Mouse (Mus musculus) midbrain, embryonic 10.5 days (tissue): ENCODE data around the gene Gbf1. TPM values are rescaled to one million over a fixed set of nuclear protein-coding genes. Genes with fewer than 3 reads are reported as not detected.
"Not testable (repeated sequence)": the region's sequence is repeated elsewhere in the genome, so short reads cannot be mapped to it uniquely, and the experiment has no call there.

Experiments used
- DNase-seq: peaks from one replicate; pipeline ENCODE4 v3.0.0-alpha.2; 2017; ENCODE audit warnings: low spot score
- H3K27ac ChIP-seq: fragments of 300-500 bp; sonication (generic); replicated peaks from 2 replicates; pipeline ENCODE4 v1.5.1; 2016; ENCODE audit warnings: mild to moderate bottlenecking
- H3K27me3 ChIP-seq: fragments of 300-500 bp; sonication (generic); 2 replicates; pipeline ENCODE4 v1.6.1; 2016; ENCODE audit warnings: low read depth, mild to moderate bottlenecking; ENCODE audit not compliant: poor library complexity, severe bottlenecking
- H3K36me3 ChIP-seq: fragments of 300-500 bp; sonication (generic); 2 replicates; pipeline ENCODE4 v1.6.1; 2016; ENCODE audit warnings: mild to moderate bottlenecking, moderate library complexity
- H3K4me1 ChIP-seq: fragments of 300-500 bp; sonication (generic); 2 replicates; pipeline ENCODE4 v1.6.1; 2016
- H3K4me3 ChIP-seq: fragments of 300-500 bp; sonication (generic); 2 replicates; pipeline ENCODE4 v1.5.1; 2016; ENCODE audit warnings: mild to moderate bottlenecking, moderate library complexity
- H3K9me3 ChIP-seq: fragments of 300-500 bp; sonication (generic); replicated peaks from 2 replicates; pipeline ENCODE4 v1.6.1; 2016; ENCODE audit warnings: mild to moderate bottlenecking
- WGBS: fragments of 180-500 bp; shearing (Covaris S2); methylation state at CpG from one replicate; pipeline ENCODE4 v1.1.7; 2016; 5-methylcytosine and 5-hydroxymethylcytosine counted together
- polyA plus RNA-seq: library from polyadenylated mRNA; unstranded; fragments of >200 nt; fragmentation: Nextera tagmentation; extraction: Ambion mirVana; gene quantifications from 2 replicates; pipeline ENCODE4 v1.2.1, GENCODE M21; 2016

Gene Gbf1
- polyA plus RNA-seq, 1 experiment from 2014 or later = 43.8 TPM

DNA sequence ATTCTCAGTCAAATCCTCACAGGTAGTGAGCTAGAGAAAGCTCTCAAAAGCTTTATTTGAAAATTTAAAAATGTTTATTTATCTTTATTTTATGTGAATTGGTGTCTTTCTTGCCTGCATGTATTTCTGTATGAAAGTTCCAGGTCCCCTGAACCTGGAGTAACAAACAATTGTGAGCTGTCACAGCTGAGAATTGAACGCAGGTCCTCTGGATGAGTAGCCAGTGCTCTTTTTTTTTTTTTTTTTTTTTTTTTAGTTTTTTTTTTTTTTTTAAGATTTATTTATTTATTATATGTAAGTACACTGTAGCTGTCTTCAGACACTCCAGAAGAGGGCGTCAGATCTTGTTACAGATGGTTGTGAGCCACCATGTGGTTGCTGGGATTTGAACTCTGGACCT is 14.9 kb downstream of the Gbf1 start:
- WGBS = 100% methylated on average over 1 of the region's 2 CpGs
- not testable (repeated sequence) for H3K27ac ChIP-seq

DNA sequence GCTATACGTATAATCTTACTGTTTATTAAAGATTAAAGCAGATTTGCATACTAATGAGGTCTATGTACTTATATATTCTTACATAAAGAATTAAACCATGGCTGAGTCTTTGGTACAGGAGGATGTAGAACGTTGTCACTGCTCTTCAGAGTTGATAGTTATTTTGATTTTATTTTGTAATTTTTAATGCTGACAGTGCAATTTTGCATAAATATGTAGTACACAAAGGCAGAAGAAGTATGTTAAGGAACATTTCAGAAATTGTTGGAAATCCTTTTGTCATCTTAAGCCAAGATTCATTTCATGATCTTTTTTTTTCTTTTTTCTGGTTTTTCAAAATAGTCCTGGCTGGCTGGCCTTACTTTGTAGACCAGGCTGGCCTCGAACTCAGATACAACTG is 17.1 kb downstream of the Gbf1 start:
- WGBS = 81% methylated on average over 3 of the region's 3 CpGs
- H3K36me3 ChIP-seq = peaks cover 49% of the 10 kb centered on the region
- DNase-seq = no peak

More for the DNA sequence above, 14.9 kb downstream of the Gbf1 start:
- not testable (repeated sequence) for H3K4me3 ChIP-seq, H3K9me3 ChIP-seq, H3K4me1 ChIP-seq, DNase-seq, H3K27me3 ChIP-seq
- H3K36me3 ChIP-seq = peaks cover 58% of the 10 kb centered on the region

DNA sequence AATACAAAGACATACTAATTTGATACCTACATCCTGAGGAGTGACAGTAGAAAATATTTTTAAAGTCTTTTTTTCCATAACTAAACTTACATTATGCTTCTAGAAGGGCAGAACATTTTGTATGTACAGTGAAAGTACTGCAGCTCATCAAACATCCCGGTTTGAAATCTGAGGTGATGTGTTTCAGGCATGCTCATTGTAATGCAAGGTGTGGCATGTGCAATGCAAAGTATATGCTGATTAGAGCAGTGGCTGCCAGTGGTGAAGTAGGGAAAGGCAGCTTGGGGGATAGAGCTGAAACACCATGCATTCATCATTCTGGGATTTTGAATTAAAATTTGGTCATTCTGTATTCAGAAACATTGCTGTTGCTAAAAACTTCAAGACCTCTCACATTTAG is 17.6 kb downstream of the Gbf1 start:
- H3K27me3 ChIP-seq = no peaks in the 10 kb centered on the region
- H3K36me3 ChIP-seq = peaks cover 44% of the 10 kb centered on the region
- WGBS = 53% methylated on average over 1 of the region's 1 CpGs
- no peak for DNase-seq
- H3K9me3 ChIP-seq = no peaks in the 10 kb centered on the region
- H3K4me1 ChIP-seq = no peaks in the 10 kb centered on the region
- no peak overlapping the region for H3K4me3 ChIP-seq
- no peak overlapping the region for H3K27ac ChIP-seq

More for the DNA sequence above, 17.1 kb downstream of the Gbf1 start:
- Histone ChIP-seq H3K27me3 (no peaks in the 10 kb centered on the region), H3K4me1 (no peaks in the 10 kb centered on the region), H3K4me3 (no peak overlapping the region), H3K27ac (no peak overlapping the region), H3K9me3 (no peaks in the 10 kb centered on the region)

- Histone ChIP-seq H3K27ac (no peak overlapping the region), H3K27me3 (no peaks in the 10 kb centered on the region), H3K36me3 (peaks cover 25% of the 10 kb centered on the region), H3K4me1 (no peaks in the 10 kb centered on the region), H3K4me3 (no peak overlapping the region), H3K9me3 (no peaks in the 10 kb centered on the region)
- 85% methylated on average over 5 of the region's 5 CpGs for WGBS
- DNase-seq = no peak
Observed at GRCm38 (mm10) chr19:46172541-46172940, 20.2 kb downstream of the Gbf1 start.

GRCm38 (mm10) chr19:46175173-46175572 is 22.9 kb downstream of the Gbf1 start:
- Histone ChIP-seq H3K27me3 (no peaks in the 10 kb centered on the region), H3K9me3 (no peaks in the 10 kb centered on the region), H3K4me1 (peaks cover 7% of the 10 kb centered on the region), H3K4me3 (no peak overlapping the region), H3K36me3 (peaks cover 24% of the 10 kb centered on the region), H3K27ac (no peak overlapping the region)
- DNase-seq = no peak

DNA sequence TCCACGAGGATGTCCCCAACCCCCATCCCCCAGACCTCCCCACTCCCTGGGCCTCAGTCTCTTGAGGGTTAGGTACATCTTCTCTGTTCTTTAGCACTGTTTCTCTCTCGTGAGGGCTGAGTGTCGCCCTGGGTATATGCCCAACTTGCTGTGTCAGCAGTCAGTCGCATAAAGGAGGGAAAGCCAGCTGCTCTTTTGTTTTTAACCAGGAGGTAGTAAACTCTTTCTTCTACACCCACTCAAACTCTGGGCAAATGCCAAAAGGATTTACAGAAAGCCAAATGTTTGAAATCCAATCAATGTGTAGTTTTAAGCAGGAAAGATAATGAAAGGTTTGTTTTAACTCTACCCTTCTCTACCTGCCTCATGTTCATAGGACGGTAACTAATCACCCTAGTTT is 24.7 kb downstream of the Gbf1 start:
- DNase-seq = no peak
- H3K27ac ChIP-seq = no peak overlapping the region
- H3K4me1 ChIP-seq = peaks cover 7% of the 10 kb centered on the region
- H3K36me3 ChIP-seq = peaks cover 6% of the 10 kb centered on the region
- no peak overlapping the region for H3K4me3 ChIP-seq
- H3K9me3 ChIP-seq = no peaks in the 10 kb centered on the region
- 62% methylated on average over 5 of the region's 5 CpGs for WGBS
- H3K27me3 ChIP-seq = no peaks in the 10 kb centered on the region

- WGBS = 92% methylated on average over 2 of the region's 2 CpGs
- H3K27me3 ChIP-seq = no peaks in the 10 kb centered on the region
- H3K36me3 ChIP-seq = peaks cover 11% of the 10 kb centered on the region
- no peak overlapping the region for H3K4me3 ChIP-seq
- H3K4me1 ChIP-seq = peaks cover 7% of the 10 kb centered on the region
- H3K27ac ChIP-seq = no peak overlapping the region
- DNase-seq = no peak
- no peaks in the 10 kb centered on the region for H3K9me3 ChIP-seq
Observed at GRCm38 (mm10) chr19:46180274-46180673, 28.0 kb downstream of the Gbf1 start.

- Histone ChIP-seq H3K9me3 (no peaks in the 10 kb centered on the region), H3K27me3 (no peaks in the 10 kb centered on the region), H3K4me1 (peaks cover 7% of the 10 kb centered on the region), H3K36me3 (peaks cover 11% of the 10 kb centered on the region), H3K27ac (no peak overlapping the region), H3K4me3 (no peak overlapping the region)
- DNase-seq = no peak
- 85% methylated on average over 3 of the region's 3 CpGs for WGBS
Observed at GRCm38 (mm10) chr19:46182241-46182640, 29.9 kb downstream of the Gbf1 start.

- 66% methylated on average over 3 of the region's 3 CpGs for WGBS
- no peak for DNase-seq
- no peak overlapping the region for H3K27ac ChIP-seq
Observed at GRCm38 (mm10) chr19:46186611-46187010, 34.3 kb downstream of the Gbf1 start.

GRCm38 (mm10) chr19:46187203-46187602 is 34.9 kb downstream of the Gbf1 start:
- Histone ChIP-seq H3K4me1 (no peaks in the 10 kb centered on the region), H3K4me3 (no peak overlapping the region), H3K36me3 (peaks cover 9% of the 10 kb centered on the region), H3K9me3 (no peaks in the 10 kb centered on the region), H3K27ac (no peak overlapping the region), H3K27me3 (no peaks in the 10 kb centered on the region)
- DNase-seq = no peak
- WGBS = 82% methylated on average over 2 of the region's 2 CpGs

More at GRCm38 (mm10) chr19:46186611-46187010, 34.3 kb downstream of the Gbf1 start:
- Histone ChIP-seq H3K36me3 (peaks cover 11% of the 10 kb centered on the region), H3K4me1 (no peaks in the 10 kb centered on the region), H3K9me3 (no peaks in the 10 kb centered on the region), H3K27me3 (no peaks in the 10 kb centered on the region), H3K4me3 (no peak overlapping the region)

DNA sequence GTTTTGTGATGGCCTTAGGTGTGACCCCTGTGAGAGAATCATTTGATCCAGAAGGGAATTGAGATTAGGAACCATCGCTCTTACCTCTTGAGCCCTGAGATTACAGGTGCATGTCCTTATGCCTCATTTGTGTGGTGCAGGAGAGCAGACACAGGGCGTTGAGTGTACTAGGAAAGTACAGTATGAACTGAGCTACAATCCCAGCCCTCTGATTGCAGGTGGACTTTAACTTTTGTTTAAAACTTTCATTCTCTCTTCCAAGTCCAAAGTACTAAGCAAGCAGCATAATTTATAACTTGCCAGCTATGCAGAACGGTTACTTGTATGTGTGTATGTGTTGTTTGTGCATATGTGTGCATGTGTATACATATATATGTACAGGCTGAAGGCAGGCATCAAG is 46.0 kb downstream of the Gbf1 start:
- Histone ChIP-seq H3K27ac (no peak overlapping the region), H3K27me3 (no peaks in the 10 kb centered on the region), H3K4me3 (no peak overlapping the region), H3K36me3 (no peaks in the 10 kb centered on the region), H3K4me1 (no peaks in the 10 kb centered on the region), H3K9me3 (no peaks in the 10 kb centered on the region)
- WGBS = 91% methylated on average over 3 of the region's 3 CpGs
- DNase-seq = no peak

- H3K4me1 ChIP-seq = no peaks in the 10 kb centered on the region
- no peaks in the 10 kb centered on the region for H3K36me3 ChIP-seq
- H3K27me3 ChIP-seq = no peaks in the 10 kb centered on the region
- no peaks in the 10 kb centered on the region for H3K9me3 ChIP-seq
- DNase-seq = no peak
- 88% methylated on average over 5 of the region's 5 CpGs for WGBS
- no peak overlapping the region for H3K27ac ChIP-seq
- H3K4me3 ChIP-seq = no peak overlapping the region
Observed at GRCm38 (mm10) chr19:46198891-46199290, 46.6 kb downstream of the Gbf1 start.

GRCm38 (mm10) chr19:46204166-46204565 is 51.9 kb downstream of the Gbf1 start:
- WGBS = 95% methylated on average over 6 of the region's 6 CpGs
- Histone ChIP-seq H3K4me3 (no peak overlapping the region), H3K27me3 (no peaks in the 10 kb centered on the region), H3K36me3 (no peaks in the 10 kb centered on the region), H3K4me1 (no peaks in the 10 kb centered on the region), H3K27ac (no peak overlapping the region), H3K9me3 (no peaks in the 10 kb centered on the region)
- no peak for DNase-seq

DNA sequence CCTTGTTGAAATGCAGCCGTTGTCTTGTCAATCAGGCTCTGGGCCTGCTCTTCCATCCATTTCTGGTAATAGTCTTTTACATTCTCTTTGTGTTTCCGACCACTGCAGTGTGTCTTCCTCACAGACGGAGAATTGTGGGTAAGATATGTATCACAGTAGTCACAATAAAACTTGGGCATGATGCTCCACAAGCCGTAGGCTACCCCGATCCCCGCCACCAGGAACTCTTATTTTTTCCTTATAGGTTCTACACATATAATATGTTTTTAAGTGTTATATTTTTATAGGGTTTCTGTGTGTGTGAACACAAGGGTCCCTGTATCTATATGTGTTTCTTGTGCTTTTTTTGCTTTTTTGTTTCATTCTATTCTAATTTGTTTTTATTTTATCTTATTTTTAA is 53.4 kb downstream of the Gbf1 start:
- WGBS = 94% methylated on average over 6 of the region's 6 CpGs
- H3K4me3 ChIP-seq = no peak overlapping the region

More for the DNA sequence above, 53.4 kb downstream of the Gbf1 start:
- DNase-seq = no peak
- no peak overlapping the region for H3K27ac ChIP-seq
- H3K4me1 ChIP-seq = no peaks in the 10 kb centered on the region
- no peaks in the 10 kb centered on the region for H3K9me3 ChIP-seq
- no peaks in the 10 kb centered on the region for H3K27me3 ChIP-seq
- H3K36me3 ChIP-seq = no peaks in the 10 kb centered on the region
